Comparison of ENCODE assay signal across 10 mouse cellular contexts in the genomic region with DNA sequence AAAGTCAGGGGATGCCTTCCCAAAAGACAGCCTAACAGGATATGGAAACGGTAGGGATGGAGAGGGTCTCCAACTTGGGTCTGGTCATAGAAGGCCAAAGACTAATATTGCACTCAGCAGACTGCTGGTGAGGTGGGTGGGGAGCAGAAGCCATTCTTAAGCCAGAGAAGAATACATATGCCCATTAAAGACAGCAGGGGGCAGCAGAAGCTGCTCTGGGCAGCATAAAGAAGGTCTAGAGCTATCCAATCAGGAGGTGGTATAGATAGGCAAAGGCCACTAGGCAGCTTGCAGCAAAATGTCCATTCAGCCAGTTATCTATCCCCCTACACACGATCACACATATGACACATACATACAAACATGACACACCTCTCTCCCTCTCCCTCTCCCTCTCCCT. TPM values are rescaled to one million over a fixed set of nuclear protein-coding genes. Genes with fewer than 3 reads are reported as not detected.
DNase-seq lines count a peak whose midpoint lies in the region; ATAC-seq and TF ChIP-seq lines count a peak whose summit lies in the region.
"Had no signal": no experiment of that assay in that cellular context is flagged by ENCODE, and none has a peak within 500 bp of the region (broad histone marks: within the 10 kb centered on the region; RNA-seq: fewer than 3 reads in every experiment).

No protein-coding gene starts in this region.

- TF ChIP-seq EP300 in heart, adult 2 months (IDR thresholded peaks at IDR 0.05; ENCODE audit: insufficient read depth, low read depth, low read length): no peak

- H3K79me2 ChIP-seq in heart, adult 2 months (replicated peaks; ENCODE audit: control insufficient read depth, insufficient read depth, low read length): no peaks in the 10 kb centered on the region

- no peak for TF ChIP-seq POLR2A in heart, adult 2 months (IDR thresholded peaks at IDR 0.05; ENCODE audit: insufficient read depth, low read depth, low read length)

- no peak overlapping the region for H3K9ac ChIP-seq in heart, adult 2 months (ENCODE audit: low read depth, low read length)
- H3K9ac ChIP-seq: limb, embryonic 13.5 days had no signal

- ATAC-seq in common myeloid progenitor, adult 5-6 weeks (replicated peaks; ENCODE audit: low read depth, poor library complexity, severe bottlenecking): peak; percentile 90

- no peak overlapping the region for H3K4me3 ChIP-seq in heart, adult 2 months
- H3K4me3 ChIP-seq: limb, embryonic 13.5 days had no signal

- H3K4me1 ChIP-seq in heart, adult 2 months (ENCODE audit: control insufficient read depth, insufficient read depth, low read length): no peaks in the 10 kb centered on the region
- H3K4me1 ChIP-seq: limb, embryonic 13.5 days had no signal

- no peak for DNase-seq in heart, adult 2 months
- no peak for DNase-seq in heart, adult 9 months (ENCODE audit: low spot score in 2 of 2)
- DNase-seq in urinary bladder, postnatal 14 days (ENCODE audit: low spot score): peak; percentile 39
- DNase-seq in urinary bladder, postnatal 10 days (ENCODE audit: low spot score): no peak
- peak; percentile 6 to 15 for DNase-seq in layer of hippocampus, postnatal 10 days (ENCODE audit: low spot score in 2 of 2)
- peak; percentile 53 for DNase-seq in splenic B cell, adult 2 months (ENCODE audit: low read depth, low spot score)
- DNase-seq in gastrocnemius, postnatal 25 days: no peak

- TF ChIP-seq CTCF in heart, adult 2 months (IDR thresholded peaks at IDR 0.05): peak; percentile 69

- H3K36me3 ChIP-seq in heart, adult 2 months (ENCODE audit: control insufficient read depth, insufficient read depth, low read length): no peaks in the 10 kb centered on the region
- no peaks in the 10 kb centered on the region for H3K36me3 ChIP-seq in splenic B cell, adult 2 months (ENCODE audit: control insufficient read depth, insufficient read depth, low read length, poor library complexity, severe bottlenecking)
- H3K36me3 ChIP-seq: limb, embryonic 13.5 days had no signal

- no peak overlapping the region for H3K27ac ChIP-seq in heart, adult 2 months
- H3K27ac ChIP-seq: limb, embryonic 13.5 days had no signal

- WGBS in heart, adult 2 months: 49% methylated on average over 2 of the region's 2 CpGs

- intact Hi-C loops in heart, adult 2 months (cut with DNase I): loop anchor here (1.0 to 2.0 kb wide), 2 partner anchors 191 to 389 kb away; no protein-coding TSS in a partner anchor

- H3K27me3 ChIP-seq in heart, adult 2 months (ENCODE audit: control insufficient read depth, insufficient read depth, low read length): no peaks in the 10 kb centered on the region
- H3K27me3 ChIP-seq in splenic B cell, adult 2 months (ENCODE audit: control insufficient read depth, insufficient read depth, low read length, poor library complexity, severe bottlenecking): no peaks in the 10 kb centered on the region
- H3K27me3 ChIP-seq: limb, embryonic 13.5 days had no signal

RNA-seq across cellular contexts. Expression of a gene that starts 17.1 kb away (rescaled TPM):
- total RNA-seq in heart, adult 2 months (2021): not detected
- not detected in 2 replicates for polyA plus RNA-seq in heart, adult 2 months (2012; rRNA removed)
- total RNA-seq in common myeloid progenitor, adult 5-6 weeks (2017): not detected in 2 replicates
- not detected for total RNA-seq in layer of hippocampus, postnatal 10 days (2021)
- not detected for total RNA-seq in gastrocnemius, postnatal 25 days (2021)
- polyA plus RNA-seq: limb, embryonic 13.5 days; stomach, embryonic 14.5 days had no signal

RNA-seq across cellular contexts. Expression of a gene that starts 55.0 kb away (rescaled TPM):
- total RNA-seq in heart, adult 2 months (2021): 10 to 100 TPM; 12.7 to 13.2 TPM
- 4.4 and 8.7 TPM in 2 replicates for polyA plus RNA-seq in heart, adult 2 months (2012; rRNA removed)
- total RNA-seq in common myeloid progenitor, adult 5-6 weeks (2017): 55.1 and 68.0 TPM in 2 replicates
- 10 to 100 TPM; 31.5 to 33.9 TPM for total RNA-seq in layer of hippocampus, postnatal 10 days (2021)
- 10 to 100 TPM; 10.3 to 12.0 TPM for total RNA-seq in gastrocnemius, postnatal 25 days (2021)

Comparison
In these comparisons a context has a peak if more than half of its experiments do, and no peak if none do; other contexts are left out.
1. DNase-seq: peak in urinary bladder, postnatal 14 days (single experiment), layer of hippocampus, postnatal 10 days (2 of 2) and splenic B cell, adult 2 months (single experiment); none in heart, adult 2 months (0 of 2), heart, adult 9 months (0 of 2), urinary bladder, postnatal 10 days (single experiment) and gastrocnemius, postnatal 25 days (single experiment).